Mouse (Mus musculus) myocyte (in vitro differentiated cells): ENCODE measurements around the gene Fbxo36.

Experiments used
- CEBPB ChIP-seq: IDR thresholded peaks from 2 replicates; pipeline ENCODE4 v1.6.1; 2011; ENCODE audit warnings: mild to moderate bottlenecking, moderate library complexity; ENCODE audit not compliant: poor library complexity, insufficient read depth, severe bottlenecking
- E2F4 ChIP-seq: IDR thresholded peaks from one replicate; pipeline ENCODE4 v1.6.1; 2011; ENCODE audit warnings: mild to moderate bottlenecking, control low read depth, moderate library complexity; ENCODE audit not compliant: insufficient read depth
- MAX ChIP-seq: IDR thresholded peaks from one replicate; pipeline ENCODE4 v1.6.1; 2011; ENCODE audit warnings: low read depth, mild to moderate bottlenecking, control low read depth
- MYOD1 ChIP-seq, 3 experiments: IDR thresholded peaks; one replicate each; pipeline ENCODE4 v1.6.1; 2011; ENCODE audit warnings: control low read depth in 2 of 3, low read depth in 2 of 3, mild to moderate bottlenecking in 2 of 3, moderate library complexity in 1 of 3; ENCODE audit not compliant: insufficient read length in 2 of 3, control insufficient read depth in 1 of 3
- POLR2A ChIP-seq: IDR thresholded peaks from one replicate; pipeline ENCODE4 v1.6.1; 2011; ENCODE audit warnings: low read depth, mild to moderate bottlenecking, control low read depth, moderate library complexity; ENCODE audit not compliant: insufficient read length
- POLR2AphosphoS2 ChIP-seq: IDR thresholded peaks from one replicate; pipeline ENCODE4 v1.6.1; 2011; ENCODE audit warnings: low read depth, control low read depth; ENCODE audit not compliant: insufficient read length
- REST ChIP-seq: IDR thresholded peaks from one replicate; pipeline ENCODE4 v1.6.1; 2011; ENCODE audit warnings: mild to moderate bottlenecking, control low read depth, moderate library complexity; ENCODE audit not compliant: insufficient read depth, insufficient read length
- SRF ChIP-seq: IDR thresholded peaks from one replicate; pipeline ENCODE4 v1.6.1; 2011; ENCODE audit warnings: low read depth; ENCODE audit not compliant: control insufficient read depth, insufficient read length
- TCF12 ChIP-seq: IDR thresholded peaks from one replicate; pipeline ENCODE4 v1.6.1; 2011; ENCODE audit warnings: mild to moderate bottlenecking, control low read depth; ENCODE audit not compliant: poor library complexity, insufficient read depth, severe bottlenecking
- TCF3 ChIP-seq: IDR thresholded peaks from one replicate; pipeline ENCODE4 v1.6.1; 2011; ENCODE audit warnings: low read depth, control low read depth; ENCODE audit not compliant: insufficient read length
- USF1 ChIP-seq: IDR thresholded peaks from one replicate; pipeline ENCODE4 v1.6.1; 2011; ENCODE audit warnings: low read depth, mild to moderate bottlenecking, control low read depth, moderate library complexity

DNA sequence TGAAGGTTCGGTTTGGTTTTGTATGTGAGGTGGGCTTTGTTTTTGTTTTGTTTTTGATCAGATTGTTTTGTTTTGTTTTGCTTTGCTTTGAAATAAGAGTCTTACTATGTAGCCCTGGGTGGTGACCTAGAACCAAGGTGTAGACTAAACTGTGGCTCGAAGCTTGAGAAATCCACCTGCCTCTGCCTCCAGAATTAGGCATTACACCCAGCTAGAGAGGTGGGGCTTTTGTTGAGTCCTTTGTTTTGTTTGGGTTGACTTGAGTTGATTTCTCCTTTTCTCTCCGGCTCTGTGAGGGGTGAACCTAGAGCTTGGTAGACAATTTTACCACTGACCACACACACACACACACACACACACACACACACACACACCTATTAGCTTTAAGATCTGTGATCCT lies 1.4 kb downstream of the Fbxo36 start:
- TF ChIP-seq POLR2A (no peak), SRF (no peak), TCF12 (no peak), POLR2AphosphoS2 (no peak), MAX (no peak), MYOD1 (IDR thresholded peaks at IDR 0.05; ENCODE audit: control insufficient read depth in 1 of 3, insufficient read length in 2 of 3, low read depth in 2 of 3) (no peak), REST (no peak), E2F4 (no peak), CEBPB (no peak), TCF3 (no peak), USF1 (no peak)
